Mouse (Mus musculus): Measurements from ENCODE around the gene Ceacam16. TPM values are rescaled to one million over a fixed set of nuclear protein-coding genes. Genes with fewer than 3 reads are reported as not detected.
A peak's percentile ranks its signal among the peaks of the same experiment; 100 is the strongest.

Ceacam16 gene
- total and polyA plus RNA-seq, 2 experiments: 0.09 to 0.11 TPM

- 25% methylated on average over 21 of the region's 21 CpGs for WGBS
- TF ChIP-seq POLR2A (IDR thresholded peaks at IDR 0.05; ENCODE audit: extremely low read depth, insufficient read depth, low read length) (0 out of 2 replicates have a peak, but pooled peaks have one; percentile 29), CTCF (IDR thresholded peaks at IDR 0.05; ENCODE audit: low read depth, low read length) (no peak)
- Histone ChIP-seq H3K79me2 (ENCODE audit: control insufficient read depth, insufficient read depth, low read length) (no peaks in the 10 kb centered on the region), H3K4me1 (ENCODE audit: control insufficient read depth, insufficient read depth, low read length) (peaks cover 16% of the 10 kb centered on the region), H3K27me3 (ENCODE audit: control insufficient read depth, insufficient read depth, low read length) (no peaks in the 10 kb centered on the region), H3K9ac (ENCODE audit: low read depth, low read length) (peak overlapping the region; percentile 70), H3K4me3 (ENCODE audit: insufficient read depth, low read depth, low read length) (peak overlapping the region; percentile 12), H3K27ac (replicated peaks; ENCODE audit: insufficient read depth, low read depth, low read length) (peak overlapping the region; percentile 96), H3K36me3 (ENCODE audit: control insufficient read depth, insufficient read depth, low read length) (no peaks in the 10 kb centered on the region)
- DNase-seq (ENCODE audit: extremely low read depth, low read depth, low spot score): peak; percentile 99
These were observed 19.2 kb downstream of the Ceacam16 start for GRCm38 (mm10) chr7:19841686-19842413.

GRCm38 (mm10) chr7:19840936-19841335, 20.2 kb downstream of the Ceacam16 start:
- H3K27me3 ChIP-seq (ENCODE audit: control insufficient read depth, insufficient read depth, low read length): no peaks in the 10 kb centered on the region
- H3K36me3 ChIP-seq (ENCODE audit: control insufficient read depth, insufficient read depth, low read length): no peaks in the 10 kb centered on the region
- H3K79me2 ChIP-seq (ENCODE audit: control insufficient read depth, insufficient read depth, low read length): no peaks in the 10 kb centered on the region
- peak overlapping the region; percentile 71 for H3K9ac ChIP-seq (ENCODE audit: low read depth, low read length)
- TF ChIP-seq CTCF (IDR thresholded peaks at IDR 0.05; ENCODE audit: low read depth, low read length) (no peak), POLR2A (IDR thresholded peaks at IDR 0.05; ENCODE audit: extremely low read depth, insufficient read depth, low read length) (no peak)
- DNase-seq (ENCODE audit: extremely low read depth, low read depth, low spot score): peak; percentile 53
- no peak overlapping the region for H3K4me3 ChIP-seq (ENCODE audit: insufficient read depth, low read depth, low read length)
- peak overlapping the region; percentile 96 for H3K27ac ChIP-seq (replicated peaks; ENCODE audit: insufficient read depth, low read depth, low read length)
- 50% methylated on average over 3 of the region's 3 CpGs for WGBS
- H3K4me1 ChIP-seq (ENCODE audit: control insufficient read depth, insufficient read depth, low read length): peaks cover 16% of the 10 kb centered on the region

- H3K36me3 ChIP-seq (ENCODE audit: control insufficient read depth, insufficient read depth, low read length): no peaks in the 10 kb centered on the region
- no peak for TF ChIP-seq POLR2A (IDR thresholded peaks at IDR 0.05; ENCODE audit: extremely low read depth, insufficient read depth, low read length)
- TF ChIP-seq CTCF (IDR thresholded peaks at IDR 0.05; ENCODE audit: low read depth, low read length): no peak
- WGBS: 29% methylated on average over 4 of the region's 4 CpGs
- H3K4me1 ChIP-seq (ENCODE audit: control insufficient read depth, insufficient read depth, low read length): peaks cover 16% of the 10 kb centered on the region
- H3K27ac ChIP-seq (replicated peaks; ENCODE audit: insufficient read depth, low read depth, low read length): peak overlapping the region; percentile 96
- H3K4me3 ChIP-seq (ENCODE audit: insufficient read depth, low read depth, low read length): peak overlapping the region; percentile 19; the same call in 1 of the 2 replicates
- no peaks in the 10 kb centered on the region for H3K79me2 ChIP-seq (ENCODE audit: control insufficient read depth, insufficient read depth, low read length)
- peak overlapping the region; percentile 71 for H3K9ac ChIP-seq (ENCODE audit: low read depth, low read length)
- H3K27me3 ChIP-seq (ENCODE audit: control insufficient read depth, insufficient read depth, low read length): no peaks in the 10 kb centered on the region
- DNase-seq (ENCODE audit: extremely low read depth, low read depth, low spot score): peak; percentile 80
These were observed 20.7 kb downstream of the Ceacam16 start for GRCm38 (mm10) chr7:19840371-19840770.

- WGBS: 11% methylated on average over 3 of the region's 3 CpGs
- Histone ChIP-seq H3K27ac (replicated peaks; ENCODE audit: insufficient read depth, low read depth, low read length) (peak overlapping the region; percentile 37; the same call in 1 of the 2 replicates), H3K27me3 (ENCODE audit: control insufficient read depth, insufficient read depth, low read length) (no peaks in the 10 kb centered on the region), H3K9ac (ENCODE audit: low read depth, low read length) (no peak overlapping the region), H3K79me2 (ENCODE audit: control insufficient read depth, insufficient read depth, low read length) (no peaks in the 10 kb centered on the region), H3K36me3 (ENCODE audit: control insufficient read depth, insufficient read depth, low read length) (no peaks in the 10 kb centered on the region), H3K4me3 (ENCODE audit: insufficient read depth, low read depth, low read length) (no peak overlapping the region), H3K4me1 (ENCODE audit: control insufficient read depth, insufficient read depth, low read length) (peaks cover 15% of the 10 kb centered on the region)
- TF ChIP-seq CTCF (IDR thresholded peaks at IDR 0.05; ENCODE audit: low read depth, low read length) (no peak), POLR2A (IDR thresholded peaks at IDR 0.05; ENCODE audit: extremely low read depth, insufficient read depth, low read length) (no peak)
- peak; percentile 84 for DNase-seq (ENCODE audit: extremely low read depth, low read depth, low spot score)
These were observed 24.3 kb downstream of the Ceacam16 start for GRCm38 (mm10) chr7:19836843-19837242.

- no peaks in the 10 kb centered on the region for H3K27me3 ChIP-seq (ENCODE audit: control insufficient read depth, insufficient read depth, low read length)
- H3K79me2 ChIP-seq (ENCODE audit: control insufficient read depth, insufficient read depth, low read length): no peaks in the 10 kb centered on the region
- no peak overlapping the region for H3K4me3 ChIP-seq (ENCODE audit: insufficient read depth, low read depth, low read length)
- TF ChIP-seq POLR2A (IDR thresholded peaks at IDR 0.05; ENCODE audit: extremely low read depth, insufficient read depth, low read length) (no peak), CTCF (IDR thresholded peaks at IDR 0.05; ENCODE audit: low read depth, low read length) (no peak)
- no peaks in the 10 kb centered on the region for H3K36me3 ChIP-seq (ENCODE audit: control insufficient read depth, insufficient read depth, low read length)
- H3K9ac ChIP-seq (ENCODE audit: low read depth, low read length): no peak overlapping the region
- peaks cover 21% of the 10 kb centered on the region for H3K4me1 ChIP-seq (ENCODE audit: control insufficient read depth, insufficient read depth, low read length)
- H3K27ac ChIP-seq (replicated peaks; ENCODE audit: insufficient read depth, low read depth, low read length): no peak overlapping the region
- no peak for DNase-seq (ENCODE audit: extremely low read depth, low read depth, low spot score)
- WGBS: 84% methylated on average over 3 of the region's 3 CpGs
These were observed 27.0 kb downstream of the Ceacam16 start for GRCm38 (mm10) chr7:19834055-19834454.

- Histone ChIP-seq H3K9ac (ENCODE audit: low read depth, low read length) (no peak overlapping the region; the same call in 1 of the 2 replicates), H3K79me2 (ENCODE audit: control insufficient read depth, insufficient read depth, low read length) (no peaks in the 10 kb centered on the region), H3K4me1 (ENCODE audit: control insufficient read depth, insufficient read depth, low read length) (peaks cover 21% of the 10 kb centered on the region), H3K27ac (replicated peaks; ENCODE audit: insufficient read depth, low read depth, low read length) (peak overlapping the region; percentile 79), H3K27me3 (ENCODE audit: control insufficient read depth, insufficient read depth, low read length) (no peaks in the 10 kb centered on the region), H3K36me3 (ENCODE audit: control insufficient read depth, insufficient read depth, low read length) (no peaks in the 10 kb centered on the region), H3K4me3 (ENCODE audit: insufficient read depth, low read depth, low read length) (no peak overlapping the region)
- WGBS: 32% methylated on average over 9 of the region's 9 CpGs
- peak; percentile 86 for DNase-seq (ENCODE audit: extremely low read depth, low read depth, low spot score)
- no peak for TF ChIP-seq POLR2A (IDR thresholded peaks at IDR 0.05; ENCODE audit: extremely low read depth, insufficient read depth, low read length)
- no peak for TF ChIP-seq CTCF (IDR thresholded peaks at IDR 0.05; ENCODE audit: low read depth, low read length)
These were observed 29.3 kb downstream of the Ceacam16 start for GRCm38 (mm10) chr7:19831837-19832236.

Data from liver, adult 2 months (tissue).